Mouse (Mus musculus) thymus, postnatal 0 days (tissue): Measurements from ENCODE around the gene Zbtb17. TPM values are rescaled to one million over a fixed set of nuclear protein-coding genes. Genes with fewer than 3 reads are reported as not detected.

Experiments used
- DNase-seq: peaks from one replicate; pipeline ENCODE4 v3.0.0-alpha.2; 2015; ENCODE audit warnings: low spot score
- polyA plus RNA-seq: library from polyadenylated mRNA; unstranded; fragments of >200 nt; fragmentation: Nextera tagmentation; extraction: Ambion mirVana; gene quantifications from 2 replicates; pipeline ENCODE4 v1.2.1, GENCODE M21; 2015

Gene Zbtb17
- polyA plus RNA-seq, 1 experiment from 2014 or later, result 32.5 TPM

DNA sequence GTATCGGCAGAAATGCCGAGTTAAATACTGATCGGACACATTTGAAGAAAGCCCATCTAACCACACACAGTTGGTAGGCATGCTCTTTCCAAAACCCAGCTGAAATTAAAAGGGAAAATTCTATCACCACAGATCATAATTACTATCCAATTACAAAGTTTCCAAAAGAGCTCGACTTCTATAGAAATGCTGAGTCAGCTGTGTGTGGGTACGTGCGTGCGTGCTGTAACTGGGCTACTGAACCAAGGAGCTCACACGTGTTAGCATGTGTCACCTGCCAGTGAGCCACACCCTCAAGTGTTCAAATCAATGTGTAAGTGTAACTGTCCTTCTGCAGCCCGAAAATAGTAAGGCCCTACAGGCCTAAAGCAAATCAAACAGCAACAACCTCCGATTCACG lies 43.1 kb downstream of the Zbtb17 start:
- DNase-seq, result no peak

DNA sequence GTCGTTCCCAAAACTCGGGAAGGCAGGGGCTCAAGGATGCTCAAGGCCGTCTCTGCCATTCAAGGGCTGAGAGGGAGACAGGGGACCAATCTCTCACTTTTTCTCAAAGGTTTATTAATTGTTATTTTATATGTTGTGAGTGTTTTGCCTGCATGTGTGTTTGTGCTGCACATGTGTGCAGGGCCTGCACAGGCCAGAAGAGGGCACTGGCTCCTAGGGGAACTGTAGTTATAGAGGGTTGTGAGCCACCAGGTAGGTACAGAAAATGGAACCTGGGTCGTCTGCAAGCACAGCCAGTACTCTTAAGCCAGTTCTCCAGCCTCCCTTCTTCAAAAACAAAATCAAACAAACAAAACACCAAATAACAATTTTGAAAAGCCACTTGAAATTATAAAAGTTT lies 44.2 kb downstream of the Zbtb17 start:
- peak; percentile 56 for DNase-seq

DNA sequence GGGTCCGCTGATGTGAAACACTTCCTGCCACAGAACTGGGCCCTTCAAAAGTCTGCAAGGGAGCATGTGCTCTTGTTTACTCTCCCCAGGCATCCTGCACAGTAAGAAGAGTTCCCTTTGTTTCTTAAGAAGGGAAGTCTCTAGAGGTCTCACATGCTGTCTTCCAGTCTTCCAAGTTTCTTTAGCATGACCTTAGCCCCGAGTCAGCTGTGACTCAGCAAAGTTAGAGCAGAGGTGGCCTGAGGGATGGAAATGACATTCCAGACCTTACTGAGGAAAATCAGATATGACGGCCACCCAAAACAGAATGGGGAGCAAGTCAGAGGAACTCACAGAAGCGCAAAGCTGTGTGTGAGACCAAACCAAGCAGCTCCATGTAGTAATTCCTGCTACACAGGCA lies 56.2 kb downstream of the Zbtb17 start:
- no peak for DNase-seq

DNA sequence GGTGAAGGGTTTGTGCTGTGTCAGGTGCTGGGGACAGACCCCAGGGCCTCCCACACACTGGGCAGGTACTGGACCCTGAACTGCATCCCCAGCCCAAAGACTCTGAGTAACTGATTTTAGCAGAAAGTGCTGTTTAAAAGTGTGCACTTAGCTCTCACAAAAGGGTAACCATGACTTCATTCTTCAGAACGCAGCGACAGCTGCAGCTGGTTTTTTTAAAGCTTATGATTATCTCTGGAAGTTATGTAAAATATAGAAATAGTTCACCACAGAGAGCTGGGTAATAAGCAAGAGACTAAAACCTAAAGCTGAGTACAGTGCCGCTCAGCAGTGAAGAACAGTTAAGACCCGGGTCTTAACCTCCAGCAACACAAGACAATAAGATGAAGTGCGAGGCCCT lies 56.6 kb downstream of the Zbtb17 start:
- DNase-seq, result no peak

DNA sequence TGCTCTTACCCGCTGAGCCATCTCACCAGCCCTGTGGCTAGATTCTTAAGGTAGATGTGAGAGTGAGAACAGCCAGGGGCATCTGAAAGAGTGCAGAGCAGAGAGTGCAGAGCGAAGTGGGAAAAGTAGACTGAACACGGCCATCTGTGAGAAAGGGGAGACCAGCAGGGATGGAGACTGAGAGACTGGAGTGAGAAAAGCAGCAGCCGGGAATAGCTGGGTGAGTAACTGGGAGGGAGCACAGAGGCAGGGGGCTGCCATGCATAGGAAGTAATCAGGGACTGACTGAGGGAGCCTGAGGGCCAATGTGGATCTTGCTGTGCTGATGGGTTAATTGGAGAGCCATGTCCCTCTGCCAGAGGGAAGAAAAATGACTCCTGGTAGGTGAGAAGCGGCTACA lies 58.3 kb downstream of the Zbtb17 start:
- DNase-seq, result no peak

DNA sequence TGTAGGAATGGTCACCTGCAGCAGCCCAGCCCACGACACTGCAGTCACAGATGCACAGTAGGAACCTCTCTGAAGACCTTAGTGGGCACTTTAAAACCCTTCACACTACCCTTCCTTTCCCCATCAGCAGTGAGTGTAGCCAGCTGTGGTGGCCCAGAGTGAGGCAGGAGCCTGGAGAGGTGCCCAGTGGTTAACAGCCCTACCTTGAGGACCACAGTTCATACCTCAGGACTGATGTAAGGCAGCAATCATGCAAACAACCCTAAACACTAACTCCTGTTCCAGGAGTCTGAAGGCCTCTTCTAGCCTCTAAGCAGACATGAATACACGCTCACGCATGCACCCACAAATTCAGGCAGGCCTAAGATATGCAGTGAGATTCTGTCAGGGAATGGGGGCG lies 60.0 kb downstream of the Zbtb17 start:
- no peak for DNase-seq

DNA sequence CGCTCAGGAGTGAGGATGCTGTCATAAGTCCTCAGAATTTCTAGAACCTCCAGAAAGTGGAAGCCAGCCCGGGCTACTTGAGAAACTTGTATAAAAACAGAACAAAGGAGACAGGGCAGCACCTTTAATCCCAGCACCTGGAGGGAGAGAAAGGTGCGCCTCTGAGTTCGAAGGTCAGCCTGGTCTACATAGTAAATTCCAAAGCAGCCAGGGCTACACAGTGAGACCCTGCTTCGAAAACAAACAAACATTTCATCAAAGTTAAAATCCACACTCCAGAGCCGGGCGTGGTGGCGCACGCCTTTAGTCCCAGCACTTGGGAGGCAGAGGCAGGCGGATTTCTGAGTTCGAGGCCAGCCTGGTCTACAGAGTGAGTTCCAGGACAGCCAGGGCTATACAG lies 61.4 kb downstream of the Zbtb17 start:
- DNase-seq, result no peak

DNA sequence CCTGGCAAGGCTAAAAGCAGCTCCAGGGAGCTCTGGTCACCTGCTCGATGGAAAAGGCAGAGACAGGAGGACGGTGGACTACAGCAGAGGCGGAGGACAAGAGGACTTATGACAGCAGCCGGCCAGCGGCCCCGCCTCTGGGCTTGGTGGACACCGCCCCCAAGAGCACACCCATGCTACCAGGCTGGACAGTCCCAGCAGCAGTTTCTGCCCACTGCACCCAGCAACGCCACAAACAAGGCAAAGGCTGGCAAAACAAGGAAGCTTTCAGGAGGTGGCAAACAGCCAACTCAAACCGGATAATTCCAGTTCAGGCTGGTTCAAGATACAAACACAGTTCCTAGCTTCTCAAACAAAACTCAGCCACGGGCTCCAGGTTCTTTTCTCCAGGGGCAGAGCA lies 61.9 kb downstream of the Zbtb17 start:
- DNase-seq, result no peak

DNA sequence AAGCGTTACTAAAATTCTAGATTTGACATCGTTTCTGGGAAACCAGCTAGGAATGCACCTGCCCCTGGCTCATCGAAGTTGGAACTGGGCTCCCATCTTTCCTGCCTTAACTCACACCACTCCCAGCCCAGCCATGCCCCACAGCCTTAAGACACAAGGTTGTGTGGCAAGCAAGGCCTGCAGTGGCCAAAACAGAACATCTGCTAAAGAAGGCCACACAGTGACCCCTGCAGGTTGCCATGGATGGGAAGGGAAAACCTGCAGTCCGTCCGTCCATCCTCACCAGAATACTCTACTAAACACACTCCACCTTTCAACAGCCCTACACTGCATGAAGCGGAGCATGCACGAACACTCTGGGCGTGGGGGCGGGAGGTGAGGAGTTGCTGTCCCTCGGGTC lies 62.4 kb downstream of the Zbtb17 start:
- DNase-seq, result no peak

DNA sequence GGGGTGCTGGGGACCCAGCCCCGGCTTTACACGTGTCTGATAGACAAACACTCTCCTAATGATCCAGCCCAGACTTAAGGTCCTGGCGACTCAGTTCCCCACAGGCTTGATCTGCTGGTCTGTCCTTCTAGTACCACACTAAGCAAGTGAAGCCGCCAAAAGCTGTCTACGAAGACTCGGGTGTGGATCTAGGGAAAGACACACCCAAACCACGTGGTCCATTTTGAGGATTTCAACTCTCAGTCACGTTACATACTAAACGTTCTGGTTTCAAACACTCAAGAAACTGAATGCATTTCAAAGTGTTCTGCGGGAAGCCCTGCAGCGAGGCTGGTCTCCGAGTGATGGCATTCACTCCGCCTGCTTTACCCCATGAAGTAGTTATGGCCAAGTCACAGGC lies 66.0 kb downstream of the Zbtb17 start:
- no peak for DNase-seq

DNA sequence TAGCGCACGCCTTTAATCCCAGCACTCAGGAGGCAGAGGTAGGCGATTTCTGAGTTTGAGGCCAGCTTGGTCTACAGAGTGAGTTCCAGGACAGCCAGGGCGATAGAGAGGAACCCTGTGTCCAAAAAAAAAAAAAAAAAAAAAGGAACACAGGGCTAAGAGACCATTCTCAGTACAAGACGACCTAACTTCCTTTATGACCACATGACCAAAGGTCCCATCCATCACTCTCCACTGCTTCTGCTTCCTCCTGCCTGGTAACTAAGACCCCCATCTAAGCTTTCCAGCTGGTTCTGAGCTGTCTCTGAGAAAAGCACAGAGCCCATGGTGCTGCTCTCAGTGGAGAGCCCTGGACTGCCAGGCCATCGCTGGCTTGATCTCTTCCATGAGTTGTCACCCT lies 67.7 kb downstream of the Zbtb17 start:
- no peak for DNase-seq

DNA sequence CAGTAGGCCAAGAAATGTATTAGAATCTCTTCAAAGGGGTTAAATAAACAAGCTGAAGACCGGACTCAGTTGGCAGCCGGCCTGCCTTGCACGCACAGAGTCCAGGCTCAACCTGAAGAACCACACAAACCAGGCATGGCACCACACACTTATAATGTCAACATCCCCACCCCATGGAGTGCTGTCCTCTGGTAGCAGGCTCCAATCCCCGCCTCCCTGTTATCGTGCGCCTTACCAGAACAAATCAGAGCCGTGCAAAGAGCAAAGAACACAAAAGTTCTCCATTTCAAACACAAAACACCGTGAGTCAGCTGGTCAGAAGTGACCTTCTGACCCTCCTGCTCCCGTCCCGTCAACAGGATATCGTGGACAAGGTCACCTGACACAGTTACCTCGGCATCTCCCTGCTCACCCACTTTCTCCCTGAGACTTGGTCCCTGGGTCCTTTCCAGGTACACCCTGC lies 69.8 kb downstream of the Zbtb17 start:
- no peak for DNase-seq

Other genes starting within 250 kb of the Zbtb17 start
- 2.7 and 3.4 TPM in 2 replicates for gene Rsg1, start 230.7 kb upstream of the Zbtb17 start, polyA plus RNA-seq
- 0.29 and 0.39 TPM in 2 replicates for gene Arhgef19, start 205.2 kb upstream of the Zbtb17 start, polyA plus RNA-seq
- gene Epha2, start 143.4 kb upstream of the Zbtb17 start, polyA plus RNA-seq, result 0.55 and 0.58 TPM in 2 replicates
- gene Fam131c, start 76.4 kb upstream of the Zbtb17 start, polyA plus RNA-seq, result 0.25 TPM in 1 of 2 replicates, not detected in the other
- gene Clcnka, start 45.9 kb upstream of the Zbtb17 start, polyA plus RNA-seq, result 0.17 and 0.27 TPM in 2 replicates
- 0.23 TPM in 1 of 2 replicates, not detected in the other for gene Clcnkb, start 28.6 kb upstream of the Zbtb17 start, polyA plus RNA-seq
- gene Hspb7, start 23.9 kb upstream of the Zbtb17 start, polyA plus RNA-seq, result 0.27 TPM in 1 of 2 replicates, not detected in the other
- gene Srarp, start 8.5 kb upstream of the Zbtb17 start, polyA plus RNA-seq, result not detected in 2 replicates
- 5.8 and 9.3 TPM in 2 replicates for gene Spen, start 93.9 kb downstream of the Zbtb17 start, polyA plus RNA-seq
- 2.4 and 3.9 TPM in 2 replicates for gene Fblim1, start 161.4 kb downstream of the Zbtb17 start, polyA plus RNA-seq
- gene Tmem82, start 174.0 kb downstream of the Zbtb17 start, polyA plus RNA-seq, result 0.23 and 0.33 TPM in 2 replicates
- gene Slc25a34, start 179.2 kb downstream of the Zbtb17 start, polyA plus RNA-seq, result 0.08 TPM in 1 of 2 replicates, not detected in the other
- 2.6 and 3.6 TPM in 2 replicates for gene Plekhm2, start 220.2 kb downstream of the Zbtb17 start, polyA plus RNA-seq
- gene Rsc1a1, start 240.9 kb downstream of the Zbtb17 start, polyA plus RNA-seq, result not detected in 2 replicates